Mouse (Mus musculus): Measurements from ENCODE around the gene 2200002D01Rik.

DNA sequence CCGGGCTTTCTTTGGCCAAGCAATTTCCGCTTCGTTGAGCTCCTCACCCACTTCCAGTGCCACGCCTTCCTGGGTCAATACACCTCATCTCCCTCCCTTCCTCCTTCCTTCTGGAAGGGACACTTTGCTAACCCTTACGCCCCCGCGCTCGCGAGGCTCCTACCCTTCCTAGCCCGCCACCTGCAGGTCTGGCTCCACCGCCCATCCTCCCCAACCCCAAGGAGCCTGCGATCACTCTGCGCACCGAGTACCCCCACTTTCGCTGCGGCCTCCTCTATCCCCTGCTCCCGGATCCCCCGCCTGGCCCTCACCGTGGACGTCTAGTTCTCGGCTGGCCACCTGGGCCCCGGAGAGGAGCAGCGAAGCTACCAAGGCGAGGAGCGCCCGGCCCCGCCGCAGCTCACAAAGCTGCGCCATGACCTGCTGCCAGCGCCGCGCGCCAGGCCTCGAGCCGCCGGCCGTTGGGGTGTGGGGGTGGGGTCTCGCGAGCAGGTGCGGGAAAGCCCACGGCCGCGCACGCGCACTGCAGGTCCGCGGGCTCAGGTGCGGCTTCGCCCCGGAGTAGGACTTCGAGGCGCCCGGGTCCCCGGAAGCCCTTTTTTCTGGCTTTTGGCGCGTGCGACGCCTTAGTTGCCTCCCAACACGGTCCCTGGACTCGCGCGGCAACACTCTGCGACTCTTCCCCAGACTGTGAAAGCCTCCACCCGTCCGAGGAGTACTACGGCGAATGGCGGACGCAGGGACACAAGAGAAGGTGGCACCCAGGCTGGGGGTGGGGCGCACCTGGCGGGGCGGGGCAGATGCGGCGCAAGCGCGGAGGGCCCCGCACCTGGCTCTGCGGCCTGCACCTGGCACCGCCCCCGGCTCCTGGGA is 33.2 kb upstream of the 2200002D01Rik start, which contains the start of gene Spint2:
- TF ChIP-seq POLR2A (IDR thresholded peaks at IDR 0.05; ENCODE audit: insufficient read length, low read depth) (no peak), TCF3 (IDR thresholded peaks at IDR 0.05; ENCODE audit: insufficient read length, low read depth) (no peak), SRF (IDR thresholded peaks at IDR 0.05; ENCODE audit: control insufficient read depth, insufficient read length, low read depth) (no peak), POLR2AphosphoS2 (IDR thresholded peaks at IDR 0.05; ENCODE audit: insufficient read length, low read depth) (no peak), USF1 (IDR thresholded peaks at IDR 0.05; ENCODE audit: low read depth) (no peak), E2F4 (IDR thresholded peaks at IDR 0.05; ENCODE audit: insufficient read depth) (no peak), MAX (IDR thresholded peaks at IDR 0.05; ENCODE audit: low read depth) (no peak), REST (IDR thresholded peaks at IDR 0.05; ENCODE audit: insufficient read depth, insufficient read length) (no peak), MYOD1 (IDR thresholded peaks at IDR 0.05; ENCODE audit: control insufficient read depth in 1 of 3, insufficient read length in 2 of 3, low read depth in 2 of 3) (no peak), MYOG (IDR thresholded peaks at IDR 0.05; ENCODE audit: control insufficient read depth in 1 of 3, insufficient read depth in 1 of 3, insufficient read length in 2 of 3, low read depth in 2 of 3) (no peak), TCF12 (IDR thresholded peaks at IDR 0.05; ENCODE audit: insufficient read depth, poor library complexity, severe bottlenecking) (no peak)
